Mouse (Mus musculus) midbrain, embryonic 13.5 days (tissue): ENCODE results near the gene Gm4737. TPM values are rescaled to one million over a fixed set of nuclear protein-coding genes. Genes with fewer than 3 reads are reported as not detected.
"Not testable (repeated sequence)": the region's sequence is repeated elsewhere in the genome, so short reads cannot be mapped to it uniquely, and the experiment has no call there.

ENCODE experiments used
- ATAC-seq: fragments of 200-750 bp; cut with Nextera tagmentation; 2 replicates; pipeline ENCODE4 v1.8.0; 2017; ENCODE audit warnings: mild to moderate bottlenecking, moderate TSS enrichment, moderate library complexity
- H3K27ac ChIP-seq: fragments of 300-500 bp; sonication (generic); 2 replicates; pipeline ENCODE4 v1.5.1; 2015; ENCODE audit warnings: inconsistent platforms, mild to moderate bottlenecking, moderate library complexity
- H3K27me3 ChIP-seq: fragments of 300-500 bp; sonication (generic); 2 replicates; pipeline ENCODE4 v1.6.1; 2015; ENCODE audit warnings: mild to moderate bottlenecking, inconsistent platforms
- H3K36me3 ChIP-seq: fragments of 300-500 bp; sonication (generic); 2 replicates; pipeline ENCODE4 v1.6.1; 2015; ENCODE audit warnings: mild to moderate bottlenecking, inconsistent platforms
- H3K4me1 ChIP-seq: fragments of 300-500 bp; sonication (generic); replicated peaks from 2 replicates; pipeline ENCODE4 v1.6.1; 2015; ENCODE audit warnings: inconsistent platforms
- H3K4me2 ChIP-seq: fragments of 300-500 bp; sonication (generic); replicated peaks from 2 replicates; pipeline ENCODE4 v1.6.1; 2015; ENCODE audit warnings: moderate library complexity, mild to moderate bottlenecking, inconsistent platforms
- H3K4me3 ChIP-seq: fragments of 300-500 bp; sonication (generic); replicated peaks from 2 replicates; pipeline ENCODE4 v1.5.1; 2015; ENCODE audit warnings: mild to moderate bottlenecking, inconsistent platforms
- H3K9ac ChIP-seq: fragments of 300-500 bp; sonication (generic); replicated peaks from 2 replicates; pipeline ENCODE4 v1.6.1; 2015; ENCODE audit warnings: mild to moderate bottlenecking, inconsistent platforms
- H3K9me3 ChIP-seq: fragments of 300-500 bp; sonication (generic); 2 replicates; pipeline ENCODE4 v1.6.1; 2016; ENCODE audit warnings: mild to moderate bottlenecking, inconsistent platforms
- WGBS: fragments of 180-500 bp; shearing (Covaris S2); methylation state at CpG from one replicate; pipeline ENCODE4 v1.1.7; 2015; 5-methylcytosine and 5-hydroxymethylcytosine counted together
- polyA plus RNA-seq: library from polyadenylated mRNA; unstranded; fragments of >200 nt; fragmentation: Nextera tagmentation; extraction: Ambion mirVana; gene quantifications from 2 replicates; pipeline ENCODE4 v1.2.1, GENCODE M21; 2015

Gene Gm4737
- polyA plus RNA-seq = 1.4 and 3.1 TPM in 2 replicates

GRCm38 (mm10) chr16:46154832-46155231 is at the start of gene Gm4737:
Gm4737 (minus strand) TSS chr16:46155077.
- WGBS = 96% methylated on average over 11 of the region's 16 CpGs
- H3K4me2 ChIP-seq, H3K36me3 ChIP-seq, H3K4me1 ChIP-seq, H3K27ac ChIP-seq, H3K27me3 ChIP-seq, H3K9me3 ChIP-seq, H3K4me3 ChIP-seq, H3K9ac ChIP-seq, ATAC-seq: not testable (repeated sequence)

DNA sequence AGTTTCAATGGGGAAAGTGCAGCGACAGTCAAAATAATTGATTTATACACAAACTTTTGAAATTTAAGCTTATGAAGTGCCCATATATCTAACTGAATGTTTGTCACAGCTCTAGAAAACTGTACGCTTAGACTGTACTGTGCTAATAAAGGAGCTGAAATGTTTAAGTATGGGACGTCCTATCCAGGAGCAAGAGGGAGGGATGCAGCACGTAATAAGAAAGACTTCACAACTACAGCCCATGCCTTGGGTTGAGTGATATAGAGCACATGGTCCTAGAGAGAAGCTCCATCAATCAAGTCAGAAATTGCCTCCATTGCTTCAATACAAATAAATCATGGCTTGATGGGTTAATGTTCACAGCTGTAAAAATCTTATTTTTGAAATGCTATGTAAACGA is 40.9 kb upstream of the Gm4737 start:
- H3K9ac ChIP-seq = no peak overlapping the region
- no peaks in the 10 kb centered on the region for H3K27me3 ChIP-seq
- H3K4me3 ChIP-seq = no peak overlapping the region
- no peaks in the 10 kb centered on the region for H3K4me1 ChIP-seq
- no peaks in the 10 kb centered on the region for H3K36me3 ChIP-seq
- no peak overlapping the region for H3K27ac ChIP-seq
- no peaks in the 10 kb centered on the region for H3K9me3 ChIP-seq
- no peak for ATAC-seq
- no peak overlapping the region for H3K4me2 ChIP-seq
- WGBS = 93% methylated on average over 5 of the region's 5 CpGs

- H3K36me3 ChIP-seq = no peaks in the 10 kb centered on the region
- no peak for ATAC-seq
- WGBS = 77% methylated on average over 5 of the region's 5 CpGs
- H3K4me3 ChIP-seq = no peak overlapping the region
- no peaks in the 10 kb centered on the region for H3K9me3 ChIP-seq
- H3K4me2 ChIP-seq = no peak overlapping the region
- H3K27me3 ChIP-seq = no peaks in the 10 kb centered on the region
- H3K27ac ChIP-seq = no peak overlapping the region
- H3K4me1 ChIP-seq = no peaks in the 10 kb centered on the region
- no peak overlapping the region for H3K9ac ChIP-seq
Observed at GRCm38 (mm10) chr16:46183096-46183495, 28.2 kb upstream of the Gm4737 start.

DNA sequence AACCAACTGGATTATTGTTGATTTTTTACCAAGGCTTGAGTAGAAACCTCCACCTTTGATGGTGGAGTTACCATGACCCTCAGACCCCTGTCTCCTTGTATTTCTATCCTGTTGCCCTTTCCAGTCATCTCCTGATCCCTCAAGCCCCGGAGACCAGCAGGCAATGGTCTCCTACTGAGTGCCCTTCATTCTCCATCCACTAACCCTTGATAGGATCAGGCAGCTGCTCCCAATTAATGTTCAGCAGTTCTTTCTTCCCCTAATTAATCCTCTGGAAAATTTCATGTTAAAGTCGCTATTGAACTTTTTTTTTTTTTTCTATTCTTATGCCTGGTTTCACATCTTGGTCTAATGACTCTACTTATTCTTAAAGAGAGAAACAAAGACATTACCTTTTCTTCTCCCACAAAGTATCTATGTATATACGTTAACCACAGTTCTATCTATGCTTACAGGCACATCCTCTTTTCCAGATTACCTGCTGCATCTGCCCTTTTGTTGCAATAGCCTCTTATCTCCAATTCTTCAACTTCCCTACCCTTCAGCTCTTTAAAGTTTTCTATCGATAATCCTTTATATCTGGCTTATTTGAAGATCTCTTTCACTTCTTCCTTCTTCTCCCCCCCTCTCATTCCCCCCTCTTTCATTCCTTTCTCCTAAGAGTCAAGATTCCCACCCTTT is 23.4 kb upstream of the Gm4737 start:
- no peak overlapping the region for H3K9ac ChIP-seq
- no peak overlapping the region for H3K4me3 ChIP-seq
- no peak overlapping the region for H3K27ac ChIP-seq
- H3K27me3 ChIP-seq = no peaks in the 10 kb centered on the region
- no peaks in the 10 kb centered on the region for H3K4me1 ChIP-seq
- H3K9me3 ChIP-seq = no peaks in the 10 kb centered on the region
- WGBS = 40% methylated on average over 4 of the region's 4 CpGs
- no peak overlapping the region for H3K4me2 ChIP-seq
- ATAC-seq = no peak
- H3K36me3 ChIP-seq = no peaks in the 10 kb centered on the region

GRCm38 (mm10) chr16:46173039-46173438 is 18.2 kb upstream of the Gm4737 start:
- Histone ChIP-seq H3K9me3 (no peaks in the 10 kb centered on the region), H3K9ac (no peak overlapping the region), H3K27me3 (no peaks in the 10 kb centered on the region), H3K4me3 (no peak overlapping the region), H3K4me1 (no peaks in the 10 kb centered on the region), H3K27ac (no peak overlapping the region), H3K4me2 (no peak overlapping the region), H3K36me3 (no peaks in the 10 kb centered on the region)
- no peak for ATAC-seq

DNA sequence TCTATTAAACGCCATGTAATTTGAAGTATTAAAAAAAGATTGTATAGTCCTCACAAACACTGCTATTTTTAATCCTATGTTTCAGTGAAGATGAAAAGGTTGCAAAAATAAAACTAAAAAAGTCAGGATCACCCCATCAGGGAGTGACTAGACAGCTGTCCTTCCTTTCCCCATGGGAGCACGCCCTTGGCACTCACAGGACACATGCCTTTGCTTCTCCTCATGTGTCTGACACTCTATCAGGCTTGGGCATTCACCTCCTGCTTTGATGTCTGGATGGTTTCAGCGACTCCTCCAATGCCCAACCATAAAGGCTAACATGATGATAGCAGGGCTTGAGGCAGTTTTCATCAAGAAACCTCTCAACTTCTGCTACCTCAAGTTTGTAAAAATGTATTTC is 12.1 kb upstream of the Gm4737 start:
- no peaks in the 10 kb centered on the region for H3K36me3 ChIP-seq
- H3K27me3 ChIP-seq = no peaks in the 10 kb centered on the region
- no peaks in the 10 kb centered on the region for H3K4me1 ChIP-seq
- no peak overlapping the region for H3K9ac ChIP-seq
- no peak overlapping the region for H3K4me2 ChIP-seq
- H3K9me3 ChIP-seq = no peaks in the 10 kb centered on the region
- ATAC-seq = no peak
- H3K4me3 ChIP-seq = no peak overlapping the region
- H3K27ac ChIP-seq = no peak overlapping the region
- 76% methylated on average over 3 of the region's 3 CpGs for WGBS

DNA sequence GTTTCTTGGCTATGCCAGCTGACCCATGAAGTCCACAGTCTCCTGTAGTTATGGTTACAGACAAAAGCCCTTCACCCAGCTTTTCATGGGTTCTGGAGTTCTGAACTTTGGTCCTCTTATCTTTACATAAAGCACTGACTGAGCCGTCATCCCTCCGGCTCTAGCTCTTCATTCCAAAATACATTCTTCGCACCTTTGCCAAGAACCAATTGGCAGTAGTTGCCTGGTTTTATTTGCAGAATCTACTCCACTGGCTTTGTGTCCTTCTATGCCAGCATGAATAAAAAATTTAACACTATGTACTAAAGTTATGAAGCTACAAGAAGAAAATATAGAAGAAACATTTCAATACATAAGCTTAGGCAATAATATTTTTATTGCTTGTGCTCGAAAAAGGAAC is 10.4 kb upstream of the Gm4737 start:
- no peak for ATAC-seq
- WGBS = 88% methylated on average over 4 of the region's 4 CpGs
- Histone ChIP-seq H3K9me3 (no peaks in the 10 kb centered on the region), H3K27ac (no peak overlapping the region), H3K36me3 (no peaks in the 10 kb centered on the region), H3K4me1 (no peaks in the 10 kb centered on the region), H3K27me3 (no peaks in the 10 kb centered on the region), H3K9ac (no peak overlapping the region), H3K4me3 (no peak overlapping the region), H3K4me2 (no peak overlapping the region)

GRCm38 (mm10) chr16:46151141-46151540 is 3.7 kb downstream of the Gm4737 start:
- no peak overlapping the region for H3K4me3 ChIP-seq
- no peak overlapping the region for H3K9ac ChIP-seq
- no peaks in the 10 kb centered on the region for H3K27me3 ChIP-seq
- H3K9me3 ChIP-seq = no peaks in the 10 kb centered on the region
- no peaks in the 10 kb centered on the region for H3K4me1 ChIP-seq
- no peak for ATAC-seq
- no peak overlapping the region for H3K4me2 ChIP-seq
- H3K36me3 ChIP-seq = no peaks in the 10 kb centered on the region
- H3K27ac ChIP-seq = no peak overlapping the region

- ATAC-seq = no peak
- no peaks in the 10 kb centered on the region for H3K4me1 ChIP-seq
- 68% methylated on average over 3 of the region's 3 CpGs for WGBS
Observed at GRCm38 (mm10) chr16:46148661-46149341, 6.1 kb downstream of the Gm4737 start.

DNA sequence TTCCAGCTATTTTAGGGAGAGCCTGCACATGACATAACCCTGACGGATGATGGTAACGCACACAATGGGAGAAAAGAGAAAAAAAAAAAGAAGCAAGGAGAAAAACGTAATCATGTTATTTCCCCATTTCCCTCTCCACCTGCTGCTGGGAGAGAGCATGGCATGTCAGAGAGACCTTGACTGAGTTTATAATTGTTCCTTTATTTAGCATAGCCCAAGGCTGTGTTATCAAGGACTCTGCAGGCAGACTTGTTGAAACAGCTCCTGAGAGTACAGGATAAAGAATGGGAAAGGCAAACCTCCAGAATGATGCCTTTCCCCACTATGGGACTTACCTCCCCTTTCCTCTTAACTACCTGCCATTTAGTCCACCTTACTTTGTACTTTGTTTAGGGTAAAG is 7.9 kb downstream of the Gm4737 start:
- 71% methylated on average over 3 of the region's 3 CpGs for WGBS
- H3K36me3 ChIP-seq = no peaks in the 10 kb centered on the region
- no peak overlapping the region for H3K4me3 ChIP-seq
- H3K9ac ChIP-seq = no peak overlapping the region
- ATAC-seq = no peak
- H3K27me3 ChIP-seq = no peaks in the 10 kb centered on the region
- no peaks in the 10 kb centered on the region for H3K4me1 ChIP-seq
- H3K9me3 ChIP-seq = no peaks in the 10 kb centered on the region
- H3K27ac ChIP-seq = no peak overlapping the region
- H3K4me2 ChIP-seq = no peak overlapping the region

More at GRCm38 (mm10) chr16:46148661-46149341, 6.1 kb downstream of the Gm4737 start:
- Histone ChIP-seq H3K9ac (no peak overlapping the region), H3K27ac (no peak overlapping the region), H3K36me3 (no peaks in the 10 kb centered on the region), H3K9me3 (no peaks in the 10 kb centered on the region), H3K4me2 (no peak overlapping the region), H3K27me3 (no peaks in the 10 kb centered on the region), H3K4me3 (no peak overlapping the region)

DNA sequence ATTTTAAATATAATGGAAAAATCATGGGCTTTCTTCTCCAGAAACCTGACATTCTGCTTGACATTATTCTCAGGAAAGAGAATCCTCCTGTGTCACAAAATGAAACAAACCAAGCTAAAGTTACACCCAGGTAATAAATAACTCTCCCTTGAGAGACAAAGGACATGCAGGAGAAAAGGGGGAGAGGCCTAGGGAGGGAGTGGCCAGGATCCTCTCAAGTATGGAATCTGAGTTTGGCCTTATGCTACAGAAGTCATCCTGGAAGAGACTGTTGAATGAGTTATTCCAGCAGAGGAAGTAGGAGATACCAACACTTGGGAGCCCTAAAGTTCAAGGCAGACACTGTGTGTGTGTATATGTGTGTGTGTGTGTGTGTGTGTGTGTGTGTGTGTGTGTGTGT is 32.6 kb downstream of the Gm4737 start:
- Histone ChIP-seq H3K27me3 (no peaks in the 10 kb centered on the region), H3K27ac (no peak overlapping the region), H3K4me2 (no peak overlapping the region)

DNA sequence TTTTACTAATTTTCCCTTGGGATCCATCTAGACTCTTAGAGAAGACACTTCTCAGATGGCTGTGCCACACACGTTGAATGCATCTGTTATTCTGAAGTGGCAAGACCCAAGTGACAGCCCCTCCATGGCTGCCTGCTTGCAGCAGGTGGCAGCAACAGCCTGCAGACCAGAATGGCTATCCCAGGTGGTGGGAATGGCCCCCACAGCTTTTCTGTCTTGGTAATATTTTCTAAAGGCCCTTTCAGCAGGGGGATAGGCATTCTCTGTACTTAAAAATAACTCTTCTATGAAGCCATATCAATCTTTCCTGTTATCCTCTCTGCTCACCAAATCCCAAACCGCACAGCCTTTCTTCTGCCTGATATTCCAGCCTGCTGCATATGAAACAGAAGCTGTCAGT is 33.5 kb downstream of the Gm4737 start:
- Histone ChIP-seq H3K27ac (no peak overlapping the region), H3K9me3 (no peaks in the 10 kb centered on the region), H3K4me2 (no peak overlapping the region), H3K27me3 (no peaks in the 10 kb centered on the region), H3K4me3 (no peak overlapping the region), H3K9ac (no peak overlapping the region), H3K36me3 (no peaks in the 10 kb centered on the region), H3K4me1 (no peaks in the 10 kb centered on the region)
- WGBS = 49% methylated on average over 2 of the region's 2 CpGs
- peak; percentile 37; the same call in 1 of the 2 replicates for ATAC-seq

More for the DNA sequence above, 32.6 kb downstream of the Gm4737 start:
- H3K9ac ChIP-seq = no peak overlapping the region
- H3K36me3 ChIP-seq = no peaks in the 10 kb centered on the region
- ATAC-seq = no peak
- H3K4me3 ChIP-seq = no peak overlapping the region
- no peaks in the 10 kb centered on the region for H3K4me1 ChIP-seq
- no peaks in the 10 kb centered on the region for H3K9me3 ChIP-seq

DNA sequence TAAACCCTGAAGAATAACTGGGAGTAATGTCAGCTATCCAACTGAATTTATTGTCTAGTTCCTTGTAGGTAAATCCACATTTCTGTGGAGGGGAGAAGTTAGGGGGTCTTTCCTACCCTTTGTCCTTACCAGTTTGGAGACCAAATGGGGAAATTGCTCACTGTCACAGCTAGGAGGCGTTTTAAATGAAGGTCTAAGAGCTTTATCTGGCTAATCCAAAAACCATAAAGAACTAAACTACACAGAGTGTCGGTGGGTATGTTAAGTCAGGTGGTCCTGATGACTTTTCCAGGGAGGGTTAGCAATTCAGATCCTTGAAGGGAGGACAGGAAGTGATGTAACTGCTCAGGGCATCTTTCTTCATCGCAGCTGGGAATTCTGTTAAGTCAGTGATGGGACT is 34.3 kb downstream of the Gm4737 start:
- Histone ChIP-seq H3K9ac (no peak overlapping the region), H3K4me2 (no peak overlapping the region), H3K36me3 (no peaks in the 10 kb centered on the region), H3K4me3 (no peak overlapping the region), H3K4me1 (no peaks in the 10 kb centered on the region), H3K9me3 (no peaks in the 10 kb centered on the region), H3K27me3 (no peaks in the 10 kb centered on the region), H3K27ac (no peak overlapping the region)
- 71% methylated on average over 3 of the region's 3 CpGs for WGBS
- ATAC-seq = no peak
